Mouse (Mus musculus): Measurements from ENCODE around the gene Cyb5d2. TPM values are rescaled to one million over a fixed set of nuclear protein-coding genes. Genes with fewer than 3 reads are reported as not detected.
"Not testable (repeated sequence)": the region's sequence is repeated elsewhere in the genome, so short reads cannot be mapped to it uniquely, and the experiment has no call there.

Cyb5d2 gene
- polyA plus RNA-seq, 1 experiment from 2014 or later = 5.1 TPM

GRCm38 (mm10) chr11:72771461-72771860, 24.5 kb downstream of the Cyb5d2 start:
- H3K9me3 ChIP-seq = no peaks in the 10 kb centered on the region
- H3K4me2 ChIP-seq (replicated peaks) = no peak overlapping the region
- no peak overlapping the region for H3K4me3 ChIP-seq
- no peak overlapping the region for H3K9ac ChIP-seq (replicated peaks)
- no peaks in the 10 kb centered on the region for H3K4me1 ChIP-seq
- peaks cover 29% of the 10 kb centered on the region for H3K36me3 ChIP-seq
- 92% methylated on average over 4 of the region's 4 CpGs for WGBS
- no peak for ATAC-seq (ENCODE audit: low FRiP score, low read depth)
- no peaks in the 10 kb centered on the region for H3K27me3 ChIP-seq
- no peak overlapping the region for H3K27ac ChIP-seq (replicated peaks)

GRCm38 (mm10) chr11:72770816-72771215, 25.1 kb downstream of the Cyb5d2 start:
- no peak for ATAC-seq (ENCODE audit: low FRiP score, low read depth)
- Histone ChIP-seq H3K4me2 (replicated peaks) (no peak overlapping the region), H3K9me3 (no peaks in the 10 kb centered on the region), H3K36me3 (peaks cover 29% of the 10 kb centered on the region), H3K27me3 (no peaks in the 10 kb centered on the region), H3K9ac (replicated peaks) (no peak overlapping the region), H3K27ac (replicated peaks) (no peak overlapping the region), H3K4me1 (no peaks in the 10 kb centered on the region), H3K4me3 (no peak overlapping the region)
- WGBS = 91% methylated on average over 5 of the region's 5 CpGs

- H3K4me1 ChIP-seq = no peaks in the 10 kb centered on the region
- no peak overlapping the region for H3K27ac ChIP-seq (replicated peaks)
- no peak overlapping the region for H3K9ac ChIP-seq (replicated peaks)
- no peak overlapping the region for H3K4me2 ChIP-seq (replicated peaks)
- H3K36me3 ChIP-seq = peaks cover 29% of the 10 kb centered on the region
- no peak overlapping the region for H3K4me3 ChIP-seq
- H3K9me3 ChIP-seq = no peaks in the 10 kb centered on the region
- WGBS = 94% methylated on average over 3 of the region's 3 CpGs
- ATAC-seq (ENCODE audit: low FRiP score, low read depth) = no peak
- no peaks in the 10 kb centered on the region for H3K27me3 ChIP-seq
These were observed 25.6 kb downstream of the Cyb5d2 start for GRCm38 (mm10) chr11:72770324-72770723.

- Histone ChIP-seq H3K4me1 (no peaks in the 10 kb centered on the region), H3K4me3 (no peak overlapping the region), H3K4me2 (replicated peaks) (no peak overlapping the region), H3K27me3 (no peaks in the 10 kb centered on the region), H3K9ac (replicated peaks) (no peak overlapping the region), H3K27ac (replicated peaks) (no peak overlapping the region), H3K9me3 (no peaks in the 10 kb centered on the region), H3K36me3 (peaks cover 37% of the 10 kb centered on the region)
- WGBS = 98% methylated on average over 3 of the region's 3 CpGs
- ATAC-seq (ENCODE audit: low FRiP score, low read depth) = no peak
These were observed 26.9 kb downstream of the Cyb5d2 start for GRCm38 (mm10) chr11:72769061-72769460.

GRCm38 (mm10) chr11:72767716-72768115, 28.2 kb downstream of the Cyb5d2 start:
- no peak overlapping the region for H3K27ac ChIP-seq (replicated peaks)
- no peak overlapping the region for H3K4me3 ChIP-seq
- no peak overlapping the region for H3K9ac ChIP-seq (replicated peaks)
- WGBS = 93% methylated on average over 8 of the region's 8 CpGs
- peaks cover 49% of the 10 kb centered on the region for H3K36me3 ChIP-seq
- no peaks in the 10 kb centered on the region for H3K27me3 ChIP-seq
- H3K4me2 ChIP-seq (replicated peaks) = no peak overlapping the region
- no peaks in the 10 kb centered on the region for H3K4me1 ChIP-seq
- ATAC-seq (ENCODE audit: low FRiP score, low read depth) = no peak
- H3K9me3 ChIP-seq = no peaks in the 10 kb centered on the region

- Histone ChIP-seq H3K9ac (replicated peaks) (no peak overlapping the region), H3K36me3 (peaks cover 75% of the 10 kb centered on the region), H3K27me3 (no peaks in the 10 kb centered on the region), H3K4me1 (no peaks in the 10 kb centered on the region), H3K9me3 (no peaks in the 10 kb centered on the region), H3K4me2 (replicated peaks) (no peak overlapping the region), H3K27ac (replicated peaks) (no peak overlapping the region), H3K4me3 (no peak overlapping the region)
- WGBS = 89% methylated on average over 4 of the region's 4 CpGs
- ATAC-seq (ENCODE audit: low FRiP score, low read depth) = no peak
These were observed 31.7 kb downstream of the Cyb5d2 start for GRCm38 (mm10) chr11:72764270-72764669.

GRCm38 (mm10) chr11:72760781-72761180, 35.2 kb downstream of the Cyb5d2 start:
- Histone ChIP-seq H3K4me1 (no peaks in the 10 kb centered on the region), H3K9ac (replicated peaks) (no peak overlapping the region), H3K4me2 (replicated peaks) (no peak overlapping the region), H3K4me3 (no peak overlapping the region), H3K9me3 (no peaks in the 10 kb centered on the region), H3K36me3 (peaks cover 85% of the 10 kb centered on the region), H3K27me3 (no peaks in the 10 kb centered on the region), H3K27ac (replicated peaks) (no peak overlapping the region)
- 86% methylated on average over 1 of the region's 1 CpGs for WGBS
- ATAC-seq (ENCODE audit: low FRiP score, low read depth) = no peak

GRCm38 (mm10) chr11:72759581-72759980, 36.4 kb downstream of the Cyb5d2 start:
- Histone ChIP-seq H3K9ac (replicated peaks) (no peak overlapping the region), H3K36me3 (peaks cover 95% of the 10 kb centered on the region), H3K27me3 (no peaks in the 10 kb centered on the region), H3K9me3 (no peaks in the 10 kb centered on the region), H3K27ac (replicated peaks) (no peak overlapping the region), H3K4me1 (no peaks in the 10 kb centered on the region), H3K4me3 (no peak overlapping the region), H3K4me2 (replicated peaks) (no peak overlapping the region)
- 95% methylated on average over 6 of the region's 6 CpGs for WGBS
- no peak for ATAC-seq (ENCODE audit: low FRiP score, low read depth)

GRCm38 (mm10) chr11:72758316-72758715, 37.6 kb downstream of the Cyb5d2 start:
- no peaks in the 10 kb centered on the region for H3K27me3 ChIP-seq
- ATAC-seq (ENCODE audit: low FRiP score, low read depth) = no peak
- H3K4me3 ChIP-seq = no peak overlapping the region
- H3K4me1 ChIP-seq = no peaks in the 10 kb centered on the region
- peaks cover 95% of the 10 kb centered on the region for H3K36me3 ChIP-seq
- no peak overlapping the region for H3K27ac ChIP-seq (replicated peaks)
- no peaks in the 10 kb centered on the region for H3K9me3 ChIP-seq
- WGBS = 94% methylated on average over 5 of the region's 5 CpGs
- no peak overlapping the region for H3K9ac ChIP-seq (replicated peaks)
- H3K4me2 ChIP-seq (replicated peaks) = no peak overlapping the region

- H3K4me3 ChIP-seq = no peak overlapping the region
- WGBS = 54% methylated on average over 2 of the region's 2 CpGs
- H3K27me3 ChIP-seq = no peaks in the 10 kb centered on the region
These were observed 44.0 kb downstream of the Cyb5d2 start for GRCm38 (mm10) chr11:72751956-72752355.

GRCm38 (mm10) chr11:72739048-72739447, 56.9 kb downstream of the Cyb5d2 start:
- WGBS = 86% methylated on average over 1 of the region's 1 CpGs
- no peak overlapping the region for H3K27ac ChIP-seq (replicated peaks)
- ATAC-seq (ENCODE audit: low FRiP score, low read depth) = no peak
- no peaks in the 10 kb centered on the region for H3K9me3 ChIP-seq
- H3K4me2 ChIP-seq (replicated peaks) = no peak overlapping the region
- no peaks in the 10 kb centered on the region for H3K27me3 ChIP-seq
- no peaks in the 10 kb centered on the region for H3K4me1 ChIP-seq
- no peak overlapping the region for H3K9ac ChIP-seq (replicated peaks)
- H3K36me3 ChIP-seq = peaks cover 51% of the 10 kb centered on the region
- no peak overlapping the region for H3K4me3 ChIP-seq

More at GRCm38 (mm10) chr11:72751956-72752355, 44.0 kb downstream of the Cyb5d2 start:
- Histone ChIP-seq H3K36me3 (peaks cover 95% of the 10 kb centered on the region), H3K4me2 (replicated peaks) (no peak overlapping the region), H3K9me3 (no peaks in the 10 kb centered on the region), H3K9ac (replicated peaks) (no peak overlapping the region), H3K27ac (replicated peaks) (no peak overlapping the region), H3K4me1 (no peaks in the 10 kb centered on the region)
- no peak for ATAC-seq (ENCODE audit: low FRiP score, low read depth)

- H3K27ac ChIP-seq (replicated peaks); ATAC-seq (ENCODE audit: low FRiP score, low read depth); H3K9me3 ChIP-seq; H3K4me1 ChIP-seq; H3K9ac ChIP-seq (replicated peaks); H3K4me3 ChIP-seq; H3K27me3 ChIP-seq; H3K4me2 ChIP-seq (replicated peaks): not testable (repeated sequence)
- peaks cover 57% of the 10 kb centered on the region for H3K36me3 ChIP-seq
- 84% methylated on average over 5 of the region's 5 CpGs for WGBS
These were observed 58.4 kb downstream of the Cyb5d2 start for GRCm38 (mm10) chr11:72737517-72737916.

GRCm38 (mm10) chr11:72736320-72736719, 59.6 kb downstream of the Cyb5d2 start:
- no peak overlapping the region for H3K9ac ChIP-seq (replicated peaks)
- H3K27ac ChIP-seq (replicated peaks) = no peak overlapping the region
- no peak overlapping the region for H3K4me3 ChIP-seq
- no peaks in the 10 kb centered on the region for H3K9me3 ChIP-seq
- no peaks in the 10 kb centered on the region for H3K27me3 ChIP-seq
- H3K4me2 ChIP-seq (replicated peaks) = no peak overlapping the region
- peaks cover 67% of the 10 kb centered on the region for H3K36me3 ChIP-seq
- H3K4me1 ChIP-seq = no peaks in the 10 kb centered on the region
- ATAC-seq (ENCODE audit: low FRiP score, low read depth) = no peak
- WGBS = 84% methylated on average over 1 of the region's 1 CpGs
